Mouse (Mus musculus) large intestine, adult 2 months (tissue): ENCODE data around the gene 4921536K21Rik. TPM values are rescaled to one million over a fixed set of nuclear protein-coding genes. Genes with fewer than 3 reads are reported as not detected.
"Not testable (repeated sequence)": the region's sequence is repeated elsewhere in the genome, so short reads cannot be mapped to it uniquely, and the experiment has no call there.

Source experiments
- DNase-seq: peaks from one replicate; pipeline ENCODE4 v3.0.0-alpha.2; 2012; ENCODE audit warnings: low read depth, low spot score
- WGBS: fragments of 180-500 bp; shearing (Covaris S2); methylation state at CpG from one replicate; pipeline ENCODE4 v1.1.7; 2018; 5-methylcytosine and 5-hydroxymethylcytosine counted together
- polyA plus RNA-seq: library from polyadenylated mRNA; depleted of rRNA; stranded (reverse); fragments of >200 nt; gene quantifications from 2 replicates; pipeline ENCODE4 v1.2.3, GENCODE M21; 2012

Gene 4921536K21Rik
- polyA plus RNA-seq, 1 experiment, result 0.58 TPM

GRCm38 (mm10) chr11:3912100-3912874 is 17.4 kb upstream of the 4921536K21Rik start:
- DNase-seq, result no peak

GRCm38 (mm10) chr11:3911440-3911839 is 16.5 kb upstream of the 4921536K21Rik start:
- WGBS, result 75% methylated on average over 6 of the region's 6 CpGs

More at GRCm38 (mm10) chr11:3912100-3912874, 17.4 kb upstream of the 4921536K21Rik start:
- WGBS, result 30% methylated on average over 19 of the region's 19 CpGs

GRCm38 (mm10) chr11:3910513-3911310 is 15.8 kb upstream of the 4921536K21Rik start:
- 34% methylated on average over 5 of the region's 5 CpGs for WGBS
- no peak for DNase-seq

More at GRCm38 (mm10) chr11:3911440-3911839, 16.5 kb upstream of the 4921536K21Rik start:
- not testable (repeated sequence) for DNase-seq

DNA sequence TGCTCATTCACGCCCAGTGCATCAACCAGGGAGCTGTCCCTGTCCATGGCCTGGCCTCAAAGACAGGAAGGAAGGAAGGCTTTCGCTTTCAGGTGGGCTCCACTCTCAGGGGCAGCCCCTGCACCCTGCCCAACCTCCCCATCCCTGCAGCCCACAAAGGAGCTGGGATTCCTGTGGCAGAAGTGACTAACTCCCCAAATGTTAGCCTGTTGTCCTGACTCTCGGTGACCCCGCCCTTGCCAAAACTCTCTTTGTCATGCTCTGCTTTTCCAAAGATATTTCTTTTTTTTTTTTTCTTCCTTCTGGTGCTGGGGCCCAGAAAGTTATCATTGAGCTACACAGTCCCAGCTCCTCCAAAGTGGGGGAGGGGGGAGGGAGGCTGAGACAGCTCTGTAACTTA is 14.3 kb upstream of the 4921536K21Rik start:
- DNase-seq, result no peak
- 84% methylated on average over 4 of the region's 4 CpGs for WGBS

DNA sequence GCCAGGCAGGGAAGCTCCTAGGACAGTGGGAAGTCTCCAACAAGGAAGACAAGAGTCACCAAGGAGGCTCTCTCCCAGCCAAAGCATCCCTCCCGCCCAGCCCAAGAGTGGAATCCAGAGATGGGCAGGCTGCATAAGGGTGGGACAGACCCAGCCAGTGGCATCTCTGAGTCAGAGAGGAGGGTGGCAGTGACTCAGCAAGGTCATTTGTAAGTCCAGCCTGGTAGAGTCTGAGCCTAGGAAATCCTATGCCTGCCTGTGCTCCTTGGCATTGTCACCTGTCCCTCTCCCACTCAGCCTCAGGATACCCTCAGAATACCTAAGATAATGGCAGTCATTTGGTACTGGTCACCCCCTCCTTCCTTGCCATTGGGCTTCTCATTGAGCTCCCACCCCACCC is 10.5 kb upstream of the 4921536K21Rik start:
- DNase-seq, result no peak
- 71% methylated on average over 1 of the region's 1 CpGs for WGBS

DNA sequence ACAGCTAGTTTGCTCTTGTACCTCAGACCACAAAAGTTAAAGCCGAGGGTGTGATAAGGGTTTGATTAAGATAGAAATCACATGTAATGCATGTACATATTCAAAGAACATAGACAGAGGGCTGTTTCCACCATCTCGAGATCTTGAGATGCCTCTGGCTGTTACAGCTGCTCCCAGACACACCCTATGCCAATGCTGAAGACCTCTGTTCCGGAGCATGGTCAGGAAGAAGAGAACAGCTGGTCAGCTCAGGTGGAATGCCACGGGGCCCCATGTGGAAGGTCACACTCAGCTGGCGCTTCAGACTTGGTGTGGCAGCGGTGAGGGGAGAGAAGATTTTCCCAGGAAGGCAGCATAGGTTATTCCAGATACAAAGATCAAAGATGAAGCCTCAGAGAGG is 9.8 kb upstream of the 4921536K21Rik start:
- no peak for DNase-seq
- 68% methylated on average over 6 of the region's 6 CpGs for WGBS

- 23% methylated on average over 5 of the region's 5 CpGs for WGBS
- DNase-seq, result no peak
These were observed 8.1 kb upstream of the 4921536K21Rik start for GRCm38 (mm10) chr11:3903046-3903445.

GRCm38 (mm10) chr11:3902516-3902915 is 7.6 kb upstream of the 4921536K21Rik start:
- no peak for DNase-seq
- 39% methylated on average over 3 of the region's 3 CpGs for WGBS

DNA sequence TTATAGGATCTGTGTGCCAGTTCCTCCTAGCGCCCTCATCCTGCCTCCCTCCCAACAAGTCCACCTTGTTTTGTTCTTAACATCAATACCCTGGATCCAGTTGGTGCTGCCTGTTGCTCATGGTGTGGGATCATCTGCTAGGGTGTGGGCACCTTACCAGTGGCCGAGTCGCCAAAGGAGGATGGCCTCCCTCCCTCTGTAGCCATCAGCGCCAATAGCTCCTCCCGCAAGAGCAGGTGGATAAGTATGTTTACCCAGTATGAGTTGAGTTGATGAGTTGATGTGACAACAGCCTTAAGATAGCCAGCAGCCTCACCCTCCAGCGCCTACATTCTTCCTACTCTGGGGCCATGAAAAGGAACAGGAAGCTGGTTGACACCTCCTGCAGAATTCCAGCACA is 5.4 kb upstream of the 4921536K21Rik start:
- DNase-seq, result no peak
- 49% methylated on average over 6 of the region's 6 CpGs for WGBS

DNA sequence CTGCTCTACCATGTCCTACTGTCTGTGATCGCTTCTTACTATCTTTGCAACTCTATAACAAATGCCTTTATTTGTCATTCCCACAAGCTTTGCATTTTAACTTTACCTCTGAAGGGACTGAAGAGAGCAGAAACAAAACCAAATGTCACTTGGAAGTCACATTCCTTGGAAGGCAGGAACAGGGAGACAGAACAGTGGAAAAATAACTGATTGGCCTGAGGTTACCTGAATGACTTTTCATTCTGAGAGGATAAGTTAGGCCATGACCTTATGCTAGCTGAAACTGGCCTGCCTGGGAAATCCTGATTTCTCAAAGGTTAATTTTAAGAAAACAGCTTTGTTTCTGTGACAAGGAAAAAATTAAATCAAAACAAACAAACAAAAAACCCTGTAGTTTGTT is 1.0 kb upstream of the 4921536K21Rik start:
- DNase-seq, result no peak
- WGBS, result 37% methylated on average over 1 of the region's 1 CpGs

DNA sequence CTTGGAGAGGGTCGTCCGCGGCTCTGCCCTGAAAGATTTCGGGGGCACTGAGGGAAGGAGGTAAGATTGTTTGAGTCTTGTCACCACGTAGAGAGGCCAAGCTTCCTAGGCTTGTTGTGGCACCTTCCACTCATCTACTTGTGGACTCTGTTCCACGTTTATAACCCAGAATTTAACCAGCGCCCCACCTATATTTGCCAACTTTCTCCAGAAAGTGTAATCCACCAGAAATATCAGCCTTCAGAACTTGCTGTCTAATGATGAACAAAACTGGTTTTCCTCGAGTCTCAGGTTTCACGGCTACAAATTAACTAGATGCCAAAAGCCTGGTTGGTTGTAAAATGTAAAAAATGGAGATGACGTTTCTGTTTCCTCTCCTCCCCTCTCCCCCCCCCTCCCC is 560 bp upstream of the 4921536K21Rik start:
- WGBS, result 1% methylated on average over 10 of the region's 10 CpGs
- no peak for DNase-seq

GRCm38 (mm10) chr11:3893970-3894369 is 928 bp downstream of the 4921536K21Rik start:
- no peak for DNase-seq
- WGBS, result 52% methylated on average over 6 of the region's 6 CpGs

DNA sequence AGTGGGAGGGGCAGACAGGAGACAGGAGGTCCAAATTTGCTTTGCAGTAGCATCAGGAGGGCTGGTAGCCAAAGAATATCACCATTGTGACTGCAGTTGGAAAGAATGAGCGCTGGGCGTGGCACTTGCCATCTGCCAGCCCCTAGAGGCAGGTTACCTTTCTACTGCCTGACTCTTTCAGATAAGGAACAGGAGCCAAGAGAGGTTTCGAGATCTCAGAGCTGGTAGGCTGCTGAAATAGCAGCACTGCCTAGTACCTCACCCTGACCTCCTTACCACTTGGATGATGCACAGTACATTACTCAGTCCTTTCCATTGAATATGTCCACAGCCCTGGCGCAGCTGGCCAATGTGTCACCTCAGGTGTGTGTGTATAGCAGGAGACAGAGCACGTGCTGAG is 7.6 kb downstream of the 4921536K21Rik start:
- no peak for DNase-seq
- 26% methylated on average over 5 of the region's 5 CpGs for WGBS

DNA sequence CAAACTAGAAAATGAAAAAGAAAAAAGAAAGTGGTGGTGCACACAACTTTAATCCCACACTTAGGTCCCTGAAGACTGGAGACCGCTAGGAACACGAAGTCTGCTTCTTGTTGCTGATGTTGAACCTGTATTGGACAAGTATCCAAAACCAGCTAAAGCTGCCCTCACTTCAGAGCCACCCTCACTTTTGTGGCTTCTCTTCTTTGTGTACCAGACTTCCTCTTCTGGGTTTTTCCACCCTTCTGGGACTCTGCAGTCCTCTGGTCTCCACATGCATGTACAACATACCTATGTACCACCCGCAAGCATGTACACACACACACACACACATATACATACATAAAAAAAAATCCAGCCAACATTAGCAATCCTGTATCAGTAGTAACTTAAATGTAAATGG is 11.2 kb downstream of the 4921536K21Rik start:
- 91% methylated on average over 3 of the region's 3 CpGs for WGBS
- no peak for DNase-seq

DNA sequence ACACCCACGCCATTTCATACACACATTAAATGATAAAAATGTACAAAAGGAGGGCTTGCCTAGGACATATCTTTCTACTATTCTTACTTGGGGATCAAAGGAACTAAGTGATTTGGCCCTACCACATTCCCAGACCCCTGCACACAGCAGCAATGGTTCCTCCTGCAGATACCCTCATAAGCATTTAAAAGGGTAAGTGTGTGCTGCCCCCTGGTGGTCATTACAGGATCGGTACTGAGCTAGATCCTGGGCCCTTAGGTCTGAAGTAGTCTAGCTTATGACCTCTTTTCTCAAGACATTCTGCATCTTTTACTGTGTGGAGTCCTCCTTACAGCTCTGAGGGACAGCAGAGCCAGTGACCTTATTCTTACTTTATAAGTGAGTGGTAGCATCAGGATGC is 15.1 kb downstream of the 4921536K21Rik start:
- 46% methylated on average over 2 of the region's 2 CpGs for WGBS
- DNase-seq, result no peak

DNA sequence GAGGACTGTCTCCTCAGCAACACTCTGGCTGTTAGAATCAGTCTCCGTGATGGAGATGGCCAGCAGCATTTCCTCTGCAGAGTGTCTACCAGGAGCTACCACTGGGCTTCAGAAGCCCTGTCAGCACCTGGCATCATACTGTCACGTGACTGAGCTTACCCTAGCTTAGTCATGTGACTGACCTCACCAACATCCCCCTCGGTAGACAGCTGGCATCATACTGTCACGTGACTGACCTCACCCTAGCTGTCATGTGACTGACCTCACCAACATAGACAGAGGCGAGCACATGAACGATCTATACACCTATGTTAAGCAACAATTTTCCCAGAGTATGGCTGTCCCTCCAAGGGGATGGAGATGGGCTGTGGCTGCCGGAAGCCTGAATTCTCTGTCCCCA is 16.2 kb downstream of the 4921536K21Rik start:
- WGBS, result 49% methylated on average over 7 of the region's 7 CpGs
- no peak for DNase-seq

DNA sequence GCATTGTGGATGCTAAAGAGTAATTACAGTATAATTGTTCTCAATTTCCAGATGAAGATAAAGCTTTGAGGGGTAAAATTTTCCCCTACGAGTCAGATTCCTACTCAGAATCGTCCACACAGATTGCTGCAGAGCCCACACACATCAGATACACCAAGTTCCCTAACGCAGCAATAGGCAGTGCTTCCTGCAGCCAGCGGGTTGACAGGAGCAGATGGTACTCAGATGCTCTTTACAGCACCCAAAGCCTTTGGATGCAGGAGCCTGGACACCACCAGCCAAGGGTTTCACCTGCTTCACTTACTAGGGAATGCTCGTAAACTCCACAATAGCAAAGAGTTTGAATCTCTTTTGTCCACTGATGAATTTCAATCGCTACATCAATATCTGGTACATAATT is 18.5 kb downstream of the 4921536K21Rik start:
- 81% methylated on average over 6 of the region's 6 CpGs for WGBS
- DNase-seq, result no peak

DNA sequence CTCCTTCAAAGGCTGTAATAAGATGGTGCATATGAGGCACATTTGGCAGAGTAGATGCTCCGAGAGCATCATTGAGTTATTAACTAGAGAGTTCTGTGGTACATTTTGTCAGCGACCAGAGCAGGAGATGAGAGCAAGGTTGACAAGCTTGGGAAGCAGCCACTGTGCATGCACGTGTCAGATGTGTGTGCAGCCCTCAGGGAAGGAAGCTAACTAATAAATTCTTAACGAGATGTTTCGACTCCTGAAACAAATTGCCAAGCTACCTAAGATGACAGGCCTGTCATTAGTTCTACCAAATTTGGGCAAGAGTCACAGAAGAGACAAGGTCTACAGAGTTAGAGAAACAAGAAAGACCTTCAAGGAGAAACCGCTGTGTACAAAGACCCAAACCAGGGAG is 30.6 kb downstream of the 4921536K21Rik start:
- WGBS, result 24% methylated on average over 6 of the region's 6 CpGs
- DNase-seq, result no peak

DNA sequence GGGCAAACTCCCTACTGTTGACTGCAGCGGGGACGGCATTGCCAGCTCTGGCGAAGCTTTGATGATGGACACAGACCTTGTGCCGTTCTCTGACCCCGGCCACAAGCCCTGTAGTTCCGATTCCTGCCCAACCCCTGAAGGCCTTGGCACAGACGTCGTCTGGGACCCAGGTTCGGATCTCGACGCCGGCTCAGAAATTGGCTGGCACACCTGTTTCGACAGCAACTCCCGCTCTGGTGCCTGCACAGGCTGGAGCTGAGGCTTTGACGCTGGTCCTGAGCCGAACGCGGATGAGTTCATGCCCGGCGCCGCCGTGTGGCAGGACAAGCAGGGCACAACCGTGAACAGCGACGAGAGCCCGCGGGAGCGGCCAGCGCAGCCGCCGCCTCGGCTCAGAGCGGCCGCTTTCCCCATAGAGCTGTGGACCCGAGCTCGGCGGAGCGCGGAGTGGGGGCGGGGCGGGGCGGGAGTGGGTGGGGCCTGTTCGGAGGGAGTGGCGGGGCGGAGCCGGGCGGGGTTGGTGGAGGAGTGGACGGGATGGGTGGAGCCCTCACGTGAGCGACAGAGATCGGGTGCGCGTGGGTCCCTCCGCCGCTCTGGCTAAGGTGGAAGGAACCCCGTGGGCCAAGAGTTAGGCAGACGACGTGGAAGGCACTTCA is 31.3 kb downstream of the 4921536K21Rik start, which contains the start of gene Osbp2:
Osbp2 (minus strand) TSS at position 450 of the 659 bp plus-strand sequence.
- DNase-seq, result no peak

More for the DNA sequence above, 31.3 kb downstream of the 4921536K21Rik start, which contains the start of gene Osbp2:
- whole genome bisulfite sequencing, result 5% methylated on average over 56 of the region's 58 CpGs
